ENCODE assay signal across 13 mouse cellular contexts in genomic region chr17:86465865-86466264, GRCm38 (mm10). TPM values are rescaled to one million over a fixed set of nuclear protein-coding genes. Genes with fewer than 3 reads are reported as not detected.
DNase-seq lines count a peak whose midpoint lies in the region; ATAC-seq and TF ChIP-seq lines count a peak whose summit lies in the region.
"Had no signal": no experiment of that assay in that cellular context is flagged by ENCODE, and none has a peak within 500 bp of the region (broad histone marks: within the 10 kb centered on the region; RNA-seq: fewer than 3 reads in every experiment).

No protein-coding gene starts in this region.

- H3K4me3 ChIP-seq in midbrain, embryonic 11.5 days (ENCODE audit: low read depth, low read length): no peak overlapping the region
- no peak overlapping the region for H3K4me3 ChIP-seq in midbrain, postnatal 0 days (ENCODE audit: low read depth, low read length)
- no peak overlapping the region for H3K4me3 ChIP-seq in forebrain, embryonic 15.5 days
- H3K4me3 ChIP-seq in kidney, postnatal 0 days (replicated peaks; ENCODE audit: low read depth, low read length): no peak overlapping the region
- H3K4me3 ChIP-seq: erythroblast, embryonic 14.5 days; liver, embryonic 13.5 days had no signal

- H3K27me3 ChIP-seq in midbrain, embryonic 11.5 days (ENCODE audit: control insufficient read depth, insufficient read depth, low read length): peaks cover 2% of the 10 kb centered on the region
- H3K27me3 ChIP-seq in midbrain, postnatal 0 days (ENCODE audit: insufficient read depth, low read length): no peaks in the 10 kb centered on the region
- H3K27me3 ChIP-seq in forebrain, embryonic 15.5 days: no peaks in the 10 kb centered on the region
- H3K27me3 ChIP-seq in kidney, postnatal 0 days (ENCODE audit: insufficient read depth, low read length): no peaks in the 10 kb centered on the region
- H3K27me3 ChIP-seq: liver, embryonic 13.5 days had no signal

- no peak overlapping the region for H3K27ac ChIP-seq in midbrain, embryonic 11.5 days (ENCODE audit: low read depth, low read length)
- H3K27ac ChIP-seq in midbrain, postnatal 0 days (ENCODE audit: low read depth, low read length): no peak overlapping the region
- no peak overlapping the region for H3K27ac ChIP-seq in forebrain, embryonic 15.5 days (replicated peaks)
- peak overlapping the region; percentile 16; the same call in 1 of the 2 replicates for H3K27ac ChIP-seq in kidney, postnatal 0 days
- H3K27ac ChIP-seq: liver, embryonic 13.5 days had no signal

- no peak overlapping the region for H3K9ac ChIP-seq in midbrain, embryonic 11.5 days (ENCODE audit: low read length)
- no peak overlapping the region for H3K9ac ChIP-seq in midbrain, postnatal 0 days (replicated peaks; ENCODE audit: low read length, poor library complexity, severe bottlenecking)
- no peak overlapping the region for H3K9ac ChIP-seq in forebrain, embryonic 15.5 days (replicated peaks)
- no peak overlapping the region for H3K9ac ChIP-seq in kidney, postnatal 0 days (ENCODE audit: low read depth, low read length)
- H3K9ac ChIP-seq: liver, embryonic 13.5 days had no signal

- WGBS in midbrain, embryonic 11.5 days: 32% methylated on average over 13 of the region's 13 CpGs
- 28% methylated on average over 13 of the region's 13 CpGs for WGBS in midbrain, postnatal 0 days
- WGBS in forebrain, embryonic 15.5 days: 4% methylated on average over 13 of the region's 13 CpGs
- 58% methylated on average over 13 of the region's 13 CpGs for WGBS in kidney, postnatal 0 days

- peak; percentile 86 for DNase-seq in midbrain, embryonic 11.5 days (ENCODE audit: low spot score, missing footprints)
- no peak for DNase-seq in midbrain, postnatal 0 days (ENCODE audit: low spot score)
- peak; percentile 64 for DNase-seq in kidney, postnatal 0 days (ENCODE audit: low spot score)
- peak; percentile 57 for DNase-seq in yolk sac, embryonic 10.5 days (ENCODE audit: low spot score)
- no peak for DNase-seq in adrenal gland, adult 8-10 months
- DNase-seq: cerebellum, postnatal 36 days; heart, postnatal 36 days; liver, embryonic 13.5 days had no signal

- no peaks in the 10 kb centered on the region for H3K36me3 ChIP-seq in midbrain, embryonic 11.5 days (ENCODE audit: control insufficient read depth, insufficient read depth, low read length)
- H3K36me3 ChIP-seq in midbrain, postnatal 0 days (ENCODE audit: insufficient read depth, low read length): no peaks in the 10 kb centered on the region
- no peaks in the 10 kb centered on the region for H3K36me3 ChIP-seq in forebrain, embryonic 15.5 days
- no peaks in the 10 kb centered on the region for H3K36me3 ChIP-seq in kidney, postnatal 0 days (ENCODE audit: insufficient read depth, low read length)
- H3K36me3 ChIP-seq: liver, embryonic 13.5 days had no signal

- no peak for TF ChIP-seq CTCF in midbrain, postnatal 0 days (IDR thresholded peaks at IDR 0.05)
- TF ChIP-seq CTCF in kidney, postnatal 0 days (IDR thresholded peaks at IDR 0.05; ENCODE audit: low read depth): no peak

- peaks cover 28% of the 10 kb centered on the region for H3K4me1 ChIP-seq in midbrain, embryonic 11.5 days (ENCODE audit: control insufficient read depth, insufficient read depth, low read length)
- 0 out of 2 replicates have a peak, but pooled peaks cover 7% of the 10 kb centered on the region for H3K4me1 ChIP-seq in midbrain, postnatal 0 days (ENCODE audit: insufficient read depth, low read length)
- H3K4me1 ChIP-seq in forebrain, embryonic 15.5 days: peaks cover 48% of the 10 kb centered on the region
- H3K4me1 ChIP-seq in kidney, postnatal 0 days (replicated peaks; ENCODE audit: insufficient read depth, low read length): peaks cover 20% of the 10 kb centered on the region

- H3K4me2 ChIP-seq in midbrain, embryonic 11.5 days: no peak overlapping the region
- H3K4me2 ChIP-seq in midbrain, postnatal 0 days (ENCODE audit: low read depth, low read length, poor library complexity, severe bottlenecking): no peak overlapping the region
- peak overlapping the region; percentile 15 for H3K4me2 ChIP-seq in forebrain, embryonic 15.5 days (replicated peaks)
- H3K4me2 ChIP-seq in kidney, postnatal 0 days (ENCODE audit: low read length): no peak overlapping the region
- H3K4me2 ChIP-seq: liver, embryonic 13.5 days had no signal

- peak; percentile 62 for ATAC-seq in midbrain, embryonic 11.5 days (ENCODE audit: low FRiP score)
- no peak for ATAC-seq in midbrain, postnatal 0 days (ENCODE audit: low FRiP score)
- ATAC-seq in forebrain, embryonic 15.5 days (replicated peaks): no peak
- ATAC-seq in kidney, postnatal 0 days (replicated peaks; ENCODE audit: low FRiP score, low read depth): no peak
- ATAC-seq in megakaryocyte progenitor cell, adult 5-6 weeks (replicated peaks; ENCODE audit: poor library complexity): no peak

- no peaks in the 10 kb centered on the region for H3K9me3 ChIP-seq in midbrain, embryonic 11.5 days (ENCODE audit: control insufficient read depth, low read length)
- H3K9me3 ChIP-seq in midbrain, postnatal 0 days (ENCODE audit: low read length): no peaks in the 10 kb centered on the region
- H3K9me3 ChIP-seq in forebrain, embryonic 15.5 days: no peaks in the 10 kb centered on the region
- H3K9me3 ChIP-seq in kidney, postnatal 0 days (replicated peaks; ENCODE audit: low read length): no peaks in the 10 kb centered on the region
- H3K9me3 ChIP-seq: liver, embryonic 13.5 days had no signal

RNA-seq across cellular contexts. Expression of gene Gm10309, which starts 39.2 kb away (rescaled TPM):
- 0.12 TPM in 1 of 2 replicates, not detected in the other for polyA plus RNA-seq in midbrain, embryonic 11.5 days (2014; fragmentation: Nextera tagmentation; extraction: Ambion mirVana)
- total RNA-seq in midbrain, postnatal 0 days (2014; rRNA removed): not detected in 2 replicates
- 0.11 and 0.32 TPM in 2 replicates for polyA plus RNA-seq in midbrain, postnatal 0 days (2015; fragmentation: Nextera tagmentation; extraction: Ambion mirVana)
- polyA plus RNA-seq in forebrain, embryonic 15.5 days (2015; fragmentation: Nextera tagmentation; extraction: Ambion mirVana): 0.47 and 0.65 TPM in 2 replicates
- polyA plus RNA-seq in kidney, postnatal 0 days (2015; fragmentation: Nextera tagmentation; extraction: Ambion mirVana): 0.09 and 0.18 TPM in 2 replicates
- not detected in 2 replicates for total RNA-seq in megakaryocyte progenitor cell, adult 5-6 weeks (2015)
- total RNA-seq in megakaryocyte progenitor cell, adult 5-6 weeks (2017): not detected in 2 replicates
- total RNA-seq in adrenal gland, adult 8-10 months (2022): under 1 TPM in 1 of 4 experiments, not detected in 3; 0.28 TPM
- total RNA-seq: layer of hippocampus, postnatal 14 days; left cerebral cortex, postnatal 36 days had no signal
- polyA plus RNA-seq: liver, embryonic 13.5 days had no signal

Comparison
In these comparisons a context has a peak if more than half of its experiments do, and no peak if none do; other contexts are left out.
1. DNase-seq: peak in midbrain, embryonic 11.5 days (single experiment), kidney, postnatal 0 days (single experiment) and yolk sac, embryonic 10.5 days (single experiment); none in midbrain, postnatal 0 days (single experiment) and adrenal gland, adult 8-10 months (single experiment).